Mouse (Mus musculus): ENCODE measurements around the gene Amigo2. TPM values are rescaled to one million over a fixed set of nuclear protein-coding genes. Genes with fewer than 3 reads are reported as not detected.

The Amigo2 gene
- total and polyA plus RNA-seq, 3 experiments, result 0.16 TPM; not detected in 2

GRCm38 (mm10) chr15:97236943-97237342 lies 10.1 kb downstream of the Amigo2 start:
- TF ChIP-seq POLR2AphosphoS5 (IDR thresholded peaks at IDR 0.05; ENCODE audit: insufficient replicate concordance, low read depth, low read length) (no peak), GATA2 (IDR thresholded peaks at IDR 0.05; ENCODE audit: borderline replicate concordance, low read depth, low read length) (no peak), CTCF (IDR thresholded peaks at IDR 0.05; ENCODE audit: low read depth, low read length) (no peak), TAL1 (conservative IDR thresholded peaks at IDR 0.05; ENCODE audit: low read depth, low read length) (no peak), GATA1 (IDR thresholded peaks at IDR 0.05; ENCODE audit: borderline replicate concordance, low read length) (no peak)
- ATAC-seq (ENCODE audit: extremely low read depth, insufficient number of reproducible peaks, low FRiP score, poor library complexity, severe bottlenecking) (no peak; the same call in 1 of the 2 replicates), DNase-seq (ENCODE audit: low spot score) (no peak)
- H3K27me3 ChIP-seq (ENCODE audit: insufficient read depth, low read length), result no peaks in the 10 kb centered on the region
- H3K4me3 ChIP-seq (ENCODE audit: low read depth, low read length), result no peak overlapping the region
- no peaks in the 10 kb centered on the region for H3K4me1 ChIP-seq (ENCODE audit: insufficient read depth, low read depth, low read length)
- peaks cover 60% of the 10 kb centered on the region for H3K9me3 ChIP-seq (replicated peaks)
- no peaks in the 10 kb centered on the region for H3K36me3 ChIP-seq (replicated peaks)

GRCm38 (mm10) chr15:97235183-97235582 lies 11.9 kb downstream of the Amigo2 start:
- Histone ChIP-seq H3K9me3 (replicated peaks) (peaks cover 66% of the 10 kb centered on the region), H3K4me3 (ENCODE audit: low read depth, low read length) (no peak overlapping the region), H3K36me3 (replicated peaks) (no peaks in the 10 kb centered on the region), H3K4me1 (ENCODE audit: insufficient read depth, low read depth, low read length) (no peaks in the 10 kb centered on the region), H3K27me3 (ENCODE audit: insufficient read depth, low read length) (no peaks in the 10 kb centered on the region)
- TF ChIP-seq GATA1 (IDR thresholded peaks at IDR 0.05; ENCODE audit: borderline replicate concordance, low read length), result no peak
- TF ChIP-seq CTCF (IDR thresholded peaks at IDR 0.05; ENCODE audit: low read depth, low read length), result peak; percentile 60; the same call in 1 of the 2 replicates
- no peak for TF ChIP-seq TAL1 (conservative IDR thresholded peaks at IDR 0.05; ENCODE audit: low read depth, low read length)
- TF ChIP-seq GATA2 (IDR thresholded peaks at IDR 0.05; ENCODE audit: borderline replicate concordance, low read depth, low read length), result no peak
- ATAC-seq (ENCODE audit: extremely low read depth, insufficient number of reproducible peaks, low FRiP score, poor library complexity, severe bottlenecking) (no peak), DNase-seq (ENCODE audit: low spot score) (no peak)

GRCm38 (mm10) chr15:97234076-97234475 lies 13.0 kb downstream of the Amigo2 start:
- DNase-seq (ENCODE audit: low spot score), result no peak
- no peak overlapping the region for H3K4me3 ChIP-seq (ENCODE audit: low read depth, low read length)

GRCm38 (mm10) chr15:97229494-97230077 lies 17.5 kb downstream of the Amigo2 start:
- TF ChIP-seq GATA2 (IDR thresholded peaks at IDR 0.05; ENCODE audit: borderline replicate concordance, low read depth, low read length) (no peak), CTCF (IDR thresholded peaks at IDR 0.05; ENCODE audit: low read depth, low read length) (no peak), TAL1 (conservative IDR thresholded peaks at IDR 0.05; ENCODE audit: low read depth, low read length) (no peak), POLR2AphosphoS5 (IDR thresholded peaks at IDR 0.05; ENCODE audit: insufficient replicate concordance, low read depth, low read length) (no peak), GATA1 (IDR thresholded peaks at IDR 0.05; ENCODE audit: borderline replicate concordance, low read length) (no peak)
- no peak for ATAC-seq (ENCODE audit: extremely low read depth, insufficient number of reproducible peaks, low FRiP score, poor library complexity, severe bottlenecking)

More at GRCm38 (mm10) chr15:97234076-97234475, 13.0 kb downstream of the Amigo2 start:
- Histone ChIP-seq H3K36me3 (replicated peaks) (no peaks in the 10 kb centered on the region), H3K9me3 (replicated peaks) (peaks cover 71% of the 10 kb centered on the region), H3K27me3 (ENCODE audit: insufficient read depth, low read length) (no peaks in the 10 kb centered on the region), H3K4me1 (ENCODE audit: insufficient read depth, low read depth, low read length) (no peaks in the 10 kb centered on the region)
- TF ChIP-seq GATA1 (IDR thresholded peaks at IDR 0.05; ENCODE audit: borderline replicate concordance, low read length), result no peak
- no peak for TF ChIP-seq TAL1 (conservative IDR thresholded peaks at IDR 0.05; ENCODE audit: low read depth, low read length)
- TF ChIP-seq CTCF (IDR thresholded peaks at IDR 0.05; ENCODE audit: low read depth, low read length), result no peak
- no peak for TF ChIP-seq POLR2AphosphoS5 (IDR thresholded peaks at IDR 0.05; ENCODE audit: insufficient replicate concordance, low read depth, low read length)
- no peak for TF ChIP-seq GATA2 (IDR thresholded peaks at IDR 0.05; ENCODE audit: borderline replicate concordance, low read depth, low read length)
- ATAC-seq (ENCODE audit: extremely low read depth, insufficient number of reproducible peaks, low FRiP score, poor library complexity, severe bottlenecking), result no peak

GRCm38 (mm10) chr15:97224003-97224402 lies 23.1 kb downstream of the Amigo2 start:
- peaks cover 66% of the 10 kb centered on the region for H3K9me3 ChIP-seq (replicated peaks)
- H3K27me3 ChIP-seq (ENCODE audit: insufficient read depth, low read length), result no peaks in the 10 kb centered on the region
- no peak overlapping the region for H3K4me3 ChIP-seq (ENCODE audit: low read depth, low read length)
- no peaks in the 10 kb centered on the region for H3K4me1 ChIP-seq (ENCODE audit: insufficient read depth, low read depth, low read length)
- H3K36me3 ChIP-seq (replicated peaks), result no peaks in the 10 kb centered on the region
- TF ChIP-seq GATA1 (IDR thresholded peaks at IDR 0.05; ENCODE audit: borderline replicate concordance, low read length) (no peak), GATA2 (IDR thresholded peaks at IDR 0.05; ENCODE audit: borderline replicate concordance, low read depth, low read length) (no peak), TAL1 (conservative IDR thresholded peaks at IDR 0.05; ENCODE audit: low read depth, low read length) (no peak), POLR2AphosphoS5 (IDR thresholded peaks at IDR 0.05; ENCODE audit: insufficient replicate concordance, low read depth, low read length) (no peak), CTCF (IDR thresholded peaks at IDR 0.05; ENCODE audit: low read depth, low read length) (no peak)
- no peak for DNase-seq (ENCODE audit: low spot score)
- no peak for ATAC-seq (ENCODE audit: extremely low read depth, insufficient number of reproducible peaks, low FRiP score, poor library complexity, severe bottlenecking)

More at GRCm38 (mm10) chr15:97229494-97230077, 17.5 kb downstream of the Amigo2 start:
- no peak for DNase-seq (ENCODE audit: low spot score)
- Histone ChIP-seq H3K4me1 (ENCODE audit: insufficient read depth, low read depth, low read length) (no peaks in the 10 kb centered on the region), H3K4me3 (ENCODE audit: low read depth, low read length) (no peak overlapping the region), H3K36me3 (replicated peaks) (no peaks in the 10 kb centered on the region), H3K27me3 (ENCODE audit: insufficient read depth, low read length) (no peaks in the 10 kb centered on the region), H3K9me3 (replicated peaks) (peaks cover 72% of the 10 kb centered on the region)

GRCm38 (mm10) chr15:97223431-97223830 lies 23.7 kb downstream of the Amigo2 start:
- ATAC-seq (ENCODE audit: extremely low read depth, insufficient number of reproducible peaks, low FRiP score, poor library complexity, severe bottlenecking), result no peak
- no peaks in the 10 kb centered on the region for H3K4me1 ChIP-seq (ENCODE audit: insufficient read depth, low read depth, low read length)
- TF ChIP-seq GATA2 (IDR thresholded peaks at IDR 0.05; ENCODE audit: borderline replicate concordance, low read depth, low read length) (no peak), TAL1 (conservative IDR thresholded peaks at IDR 0.05; ENCODE audit: low read depth, low read length) (no peak), POLR2AphosphoS5 (IDR thresholded peaks at IDR 0.05; ENCODE audit: insufficient replicate concordance, low read depth, low read length) (no peak), GATA1 (IDR thresholded peaks at IDR 0.05; ENCODE audit: borderline replicate concordance, low read length) (no peak), CTCF (IDR thresholded peaks at IDR 0.05; ENCODE audit: low read depth, low read length) (no peak)

More at GRCm38 (mm10) chr15:97223431-97223830, 23.7 kb downstream of the Amigo2 start:
- Histone ChIP-seq H3K27me3 (ENCODE audit: insufficient read depth, low read length) (no peaks in the 10 kb centered on the region), H3K4me3 (ENCODE audit: low read depth, low read length) (no peak overlapping the region), H3K36me3 (replicated peaks) (no peaks in the 10 kb centered on the region), H3K9me3 (replicated peaks) (peaks cover 67% of the 10 kb centered on the region)
- no peak for DNase-seq (ENCODE audit: low spot score)
